Mouse (Mus musculus) kidney, adult 9 months (tissue): Measurements from ENCODE around the gene Kpnb1.

Experiments used
- DNase-seq: peaks from one replicate; pipeline ENCODE4 v3.0.0; 2022

Kpnb1 gene

DNA sequence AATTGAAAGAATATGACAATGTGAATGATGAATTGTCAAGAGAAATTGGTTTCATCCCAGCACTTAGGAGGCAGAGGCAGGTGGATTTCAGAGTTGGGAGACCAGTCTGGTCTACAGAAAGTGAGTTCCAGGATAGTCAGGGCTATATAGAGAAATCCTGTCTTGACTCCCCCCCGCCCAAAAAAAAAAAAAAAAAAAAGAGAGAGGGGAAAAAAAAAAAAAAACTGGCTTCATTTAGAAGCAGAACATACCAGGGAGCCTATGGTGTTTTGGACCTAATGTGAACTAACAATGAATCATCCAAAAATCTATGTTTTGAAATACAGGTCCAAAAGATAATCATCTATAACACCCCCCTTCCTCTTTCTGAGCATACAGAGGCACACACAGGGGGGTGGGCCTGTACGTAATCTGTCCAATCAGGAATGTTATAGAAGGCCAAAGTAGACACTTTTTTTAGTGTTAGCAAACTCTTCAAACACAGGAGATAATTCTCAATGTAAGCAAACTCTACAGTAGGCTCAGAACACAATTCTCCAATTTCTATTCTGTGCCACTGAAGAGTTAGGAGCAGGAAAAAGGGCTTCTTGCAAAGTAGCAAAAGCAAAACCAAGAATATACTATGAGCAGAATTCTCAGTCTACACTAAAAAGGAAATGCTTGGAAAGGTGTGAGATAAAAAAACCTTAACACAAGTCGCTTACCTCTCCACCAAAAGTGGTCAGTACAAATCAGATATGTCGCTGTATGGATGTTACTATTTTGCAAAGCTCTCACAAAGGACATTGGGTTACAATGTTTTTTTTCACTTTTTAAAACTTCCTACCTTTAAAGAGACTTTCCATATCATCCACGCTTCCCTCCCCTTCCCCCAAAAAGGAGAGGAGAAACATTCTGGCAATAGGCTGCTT lies 1.7 kb downstream of the Kpnb1 start:
- no peak for DNase-seq

DNA sequence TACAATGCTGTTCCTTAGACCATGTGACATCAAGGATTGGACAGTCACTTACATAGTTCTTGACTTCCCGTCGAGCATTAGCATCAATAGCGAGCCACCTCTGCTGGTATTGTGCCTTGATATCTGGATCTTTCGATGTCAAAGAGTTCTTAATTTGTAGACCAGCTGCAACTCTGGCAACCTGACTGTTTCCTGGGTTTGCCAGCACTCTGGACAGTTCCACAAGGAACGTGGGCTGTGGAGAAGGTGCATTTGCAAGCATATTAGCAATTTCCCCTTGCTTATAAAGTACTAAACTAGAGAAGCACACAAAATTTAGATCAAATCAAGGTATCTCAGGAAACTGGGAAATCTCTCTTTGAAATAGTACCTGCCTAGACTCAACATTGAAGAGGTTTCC lies 2.8 kb downstream of the Kpnb1 start:
- DNase-seq, result no peak

- peak; percentile 70 for DNase-seq
Observed at GRCm38 (mm10) chr11:97182446-97182845, 5.2 kb downstream of the Kpnb1 start.

DNA sequence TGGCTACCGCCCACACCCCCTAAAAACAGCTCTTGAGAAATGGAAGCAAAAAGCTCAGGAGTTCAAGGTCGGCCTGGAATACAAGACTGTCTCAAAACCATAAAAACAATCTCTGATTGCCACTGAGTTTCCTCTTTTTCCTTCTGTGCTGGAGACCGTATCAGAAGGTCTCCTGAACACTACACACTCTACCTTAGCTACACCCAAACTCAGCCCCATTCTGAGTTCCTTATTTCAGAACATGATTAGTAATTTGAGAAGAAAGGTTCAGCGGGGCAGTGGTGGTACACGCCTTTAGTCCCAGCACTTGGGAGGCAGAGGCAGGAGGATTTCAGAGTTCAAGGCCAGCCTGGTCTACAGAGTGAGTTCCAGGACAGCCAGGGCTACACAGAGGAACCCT lies 6.6 kb downstream of the Kpnb1 start:
- DNase-seq, result no peak

DNA sequence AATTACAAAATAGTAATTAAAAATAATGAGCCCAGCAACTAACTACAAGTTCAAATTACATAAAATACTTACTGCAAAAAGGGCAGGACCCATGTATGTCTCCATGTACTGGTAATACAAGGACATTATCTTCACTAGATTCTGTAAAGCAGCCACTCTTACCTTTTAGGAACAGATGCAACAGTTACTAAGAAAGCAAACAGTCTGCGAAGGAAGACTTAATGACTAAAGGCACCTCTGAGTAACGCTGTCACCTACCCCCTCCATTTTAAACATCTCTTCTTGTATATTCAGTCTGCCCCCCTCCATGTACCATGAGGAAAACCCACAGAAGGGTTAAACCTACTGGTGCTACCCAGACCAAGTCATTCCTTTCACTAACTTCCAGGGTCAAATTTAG lies 9.5 kb downstream of the Kpnb1 start:
- no peak for DNase-seq

- DNase-seq, result peak; percentile 64
Observed at GRCm38 (mm10) chr11:97176851-97177250, 10.8 kb downstream of the Kpnb1 start.

DNA sequence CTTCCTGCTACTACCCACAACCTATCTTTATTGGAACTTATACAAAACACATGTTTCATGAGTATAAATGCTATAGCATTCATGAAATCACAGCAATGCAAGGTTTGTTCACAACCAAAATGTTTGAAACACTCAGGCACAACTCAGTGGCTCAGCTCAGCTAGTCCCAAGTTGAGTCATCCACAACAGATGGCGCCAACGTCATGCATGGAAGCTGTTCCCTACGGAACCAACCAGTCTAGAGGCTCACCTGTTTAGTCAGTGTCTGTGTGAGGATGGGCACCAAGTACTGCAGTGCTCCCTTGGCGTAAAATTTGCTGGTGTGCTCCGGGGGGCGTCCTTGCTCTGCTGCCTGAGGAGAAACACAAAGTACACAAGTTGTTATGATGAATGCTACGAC lies 12.2 kb downstream of the Kpnb1 start:
- DNase-seq, result no peak

GRCm38 (mm10) chr11:97160341-97160740 lies 27.3 kb downstream of the Kpnb1 start:
- no peak for DNase-seq

DNA sequence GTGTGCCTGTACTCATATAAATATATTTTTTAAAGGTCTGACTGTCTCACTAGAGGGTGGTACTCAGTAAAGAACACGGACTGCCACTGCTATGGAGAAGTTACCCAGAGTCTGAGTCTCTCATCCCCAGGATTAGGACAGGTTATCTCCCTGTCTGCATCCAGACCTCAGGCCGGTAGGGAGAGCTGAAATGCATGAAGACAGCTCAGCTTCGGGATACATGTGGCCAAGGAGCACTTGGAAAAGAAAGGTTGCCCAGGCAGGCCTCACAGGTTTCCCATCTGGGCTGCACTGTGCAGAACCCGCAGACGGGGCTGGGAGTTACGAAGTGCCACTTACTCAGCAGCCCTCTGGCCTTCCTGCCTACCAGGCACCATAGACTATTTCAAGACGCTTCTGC lies 30.7 kb downstream of the Kpnb1 start:
- DNase-seq, result no peak

GRCm38 (mm10) chr11:97152662-97153287 lies 34.9 kb downstream of the Kpnb1 start:
- no peak for DNase-seq

GRCm38 (mm10) chr11:97152023-97152426 lies 35.7 kb downstream of the Kpnb1 start:
- DNase-seq, result peak; percentile 48

GRCm38 (mm10) chr11:97151343-97151801 lies 36.3 kb downstream of the Kpnb1 start, which contains the start of gene Tbkbp1:
Tbkbp1 (minus strand) TSS chr11:97151495.
- no peak for DNase-seq

GRCm38 (mm10) chr11:97150411-97151330 lies 37.0 kb downstream of the Kpnb1 start:
- DNase-seq, result peak; percentile 39

- peak; percentile 81 for DNase-seq
Observed at GRCm38 (mm10) chr11:97149995-97150410, 37.7 kb downstream of the Kpnb1 start.

GRCm38 (mm10) chr11:97149026-97149425 lies 38.7 kb downstream of the Kpnb1 start:
- no peak for DNase-seq

DNA sequence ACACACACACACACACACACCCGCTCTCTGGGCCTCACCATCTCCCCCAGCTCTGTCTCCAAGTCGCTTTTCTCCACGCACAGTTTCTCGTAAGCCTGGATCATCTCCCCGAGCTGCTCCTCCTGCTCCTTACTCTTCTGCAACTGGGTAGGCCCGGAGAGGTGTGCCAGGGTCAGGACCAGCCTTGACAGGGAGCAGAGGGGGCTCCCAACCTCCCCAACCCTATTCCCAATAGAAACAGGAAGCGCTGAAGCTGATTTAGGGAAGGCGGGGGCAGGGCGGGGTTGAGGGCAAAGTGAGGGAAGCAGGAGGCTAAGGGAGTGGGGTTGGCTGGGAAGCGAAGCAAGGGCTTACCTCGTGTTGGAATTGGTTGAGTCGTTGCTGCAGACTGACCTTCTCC lies 39.1 kb downstream of the Kpnb1 start:
- no peak for DNase-seq

GRCm38 (mm10) chr11:97147333-97147732 lies 40.3 kb downstream of the Kpnb1 start:
- DNase-seq, result no peak

DNA sequence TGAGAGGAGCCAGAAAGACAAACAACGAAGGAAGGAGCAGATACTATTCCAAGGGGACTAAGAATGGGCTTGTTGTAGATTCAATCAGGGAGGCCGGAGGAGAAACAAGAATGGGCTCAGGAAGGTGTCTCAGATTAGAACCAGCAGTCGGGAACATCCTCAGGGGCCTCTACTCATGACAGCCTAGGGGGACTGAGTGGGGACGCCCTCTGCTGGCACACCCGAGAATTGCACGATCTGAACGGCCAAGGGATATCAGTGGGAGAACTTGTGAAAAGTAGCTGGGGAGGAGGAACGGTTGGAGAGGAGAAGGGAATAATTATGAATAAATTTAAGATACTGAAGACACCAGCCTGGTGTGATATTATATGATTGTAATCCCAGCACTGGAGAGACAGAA lies 41.0 kb downstream of the Kpnb1 start:
- peak; percentile 73 for DNase-seq

- DNase-seq, result no peak
Observed at GRCm38 (mm10) chr11:97145951-97146350, 41.7 kb downstream of the Kpnb1 start.

DNA sequence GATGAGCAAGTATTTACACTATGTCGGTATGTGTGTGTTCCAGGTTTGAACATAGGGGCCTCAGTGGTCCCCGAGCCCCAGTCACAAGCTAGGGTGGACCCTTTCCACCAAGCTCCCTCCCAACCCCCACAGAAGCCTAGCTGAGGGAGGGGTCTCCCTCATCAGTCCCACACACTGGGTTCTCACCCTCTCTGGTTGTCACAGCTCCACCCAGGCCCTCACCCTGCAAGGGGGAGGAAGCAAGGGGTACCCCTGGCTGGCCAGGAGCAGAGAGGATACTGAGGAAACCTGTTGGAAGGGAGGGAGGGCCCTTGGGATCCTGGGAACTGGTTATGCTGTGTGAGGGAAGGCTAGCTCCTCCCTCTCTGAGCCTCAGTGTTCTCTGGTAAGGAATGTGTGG lies 42.4 kb downstream of the Kpnb1 start:
- DNase-seq, result no peak

- no peak for DNase-seq
Observed at GRCm38 (mm10) chr11:97143196-97143900, 44.3 kb downstream of the Kpnb1 start.

DNA sequence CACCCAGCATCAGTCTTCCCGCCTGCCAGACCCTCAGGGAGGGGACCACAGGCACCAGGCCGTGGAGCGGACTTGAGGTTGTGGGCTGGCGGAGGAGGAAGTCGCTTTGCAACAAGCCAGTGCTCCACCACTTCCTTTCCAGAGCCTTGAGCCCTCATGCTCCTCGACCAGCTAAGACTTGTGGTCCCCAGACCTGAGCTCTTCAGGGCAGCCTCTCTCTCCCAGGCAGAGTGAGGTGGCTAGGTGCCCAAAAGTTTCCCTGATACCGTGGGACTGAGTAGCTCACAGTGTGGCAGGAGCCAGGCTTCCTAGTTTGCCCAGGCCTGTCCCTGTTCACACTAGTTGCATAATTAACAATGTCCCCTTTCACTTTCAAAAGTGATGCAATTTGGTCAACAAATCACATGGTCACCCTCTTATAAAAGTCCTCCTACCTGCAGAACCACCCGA lies 45.5 kb downstream of the Kpnb1 start:
- peak; percentile 19 for DNase-seq
